Mouse (Mus musculus) hindbrain, embryonic 13.5 days (tissue): Measurements from ENCODE around the gene Ncoa7. TPM values are rescaled to one million over a fixed set of nuclear protein-coding genes. Genes with fewer than 3 reads are reported as not detected.
A peak's percentile ranks its signal among the peaks of the same experiment; 100 is the strongest.

Experiments
- ATAC-seq: fragments of 200-750 bp; cut with Nextera tagmentation; 2 replicates; pipeline ENCODE4 v1.8.0; 2017; ENCODE audit warnings: moderate TSS enrichment; ENCODE audit not compliant: low FRiP score
- H3K27ac ChIP-seq: fragments of 300-500 bp; sonication (generic); 2 replicates; pipeline ENCODE4 v1.5.1; 2015; ENCODE audit warnings: inconsistent platforms, mild to moderate bottlenecking, moderate library complexity
- H3K27me3 ChIP-seq: fragments of 300-500 bp; sonication (generic); 2 replicates; pipeline ENCODE4 v1.6.1; 2015; ENCODE audit warnings: mild to moderate bottlenecking, inconsistent platforms
- H3K36me3 ChIP-seq: fragments of 300-500 bp; sonication (generic); 2 replicates; pipeline ENCODE4 v1.6.1; 2015; ENCODE audit warnings: mild to moderate bottlenecking, inconsistent platforms
- H3K4me1 ChIP-seq: fragments of 300-500 bp; sonication (generic); replicated peaks from 2 replicates; pipeline ENCODE4 v1.6.1; 2015; ENCODE audit warnings: inconsistent platforms
- H3K4me2 ChIP-seq: fragments of 300-500 bp; sonication (generic); 2 replicates; pipeline ENCODE4 v1.6.1; 2015; ENCODE audit warnings: inconsistent platforms, mild to moderate bottlenecking, moderate library complexity
- H3K4me3 ChIP-seq: fragments of 300-500 bp; sonication (generic); 2 replicates; pipeline ENCODE4 v1.5.1; 2015; ENCODE audit warnings: mild to moderate bottlenecking, inconsistent platforms
- H3K9ac ChIP-seq: fragments of 300-500 bp; sonication (generic); 2 replicates; pipeline ENCODE4 v1.6.1; 2015; ENCODE audit warnings: mild to moderate bottlenecking, inconsistent platforms
- H3K9me3 ChIP-seq: fragments of 300-500 bp; sonication (generic); 2 replicates; pipeline ENCODE4 v1.6.1; 2016; ENCODE audit warnings: inconsistent platforms
- WGBS: fragments of 180-500 bp; shearing (Covaris S2); methylation state at CpG from one replicate; pipeline ENCODE4 v1.1.7; 2015; 5-methylcytosine and 5-hydroxymethylcytosine counted together
- polyA plus RNA-seq: library from polyadenylated mRNA; unstranded; fragments of >200 nt; fragmentation: Nextera tagmentation; extraction: Ambion mirVana; gene quantifications from 2 replicates; pipeline ENCODE4 v1.2.1, GENCODE M21; 2015

The Ncoa7 gene
- polyA plus RNA-seq, 1 experiment from 2014 or later: 12.6 TPM

GRCm38 (mm10) chr10:30754825-30755457, 48.2 kb downstream of the Ncoa7 start:
- Histone ChIP-seq H3K4me2 (no peak overlapping the region), H3K9me3 (no peaks in the 10 kb centered on the region), H3K4me3 (no peak overlapping the region), H3K27ac (no peak overlapping the region), H3K27me3 (no peaks in the 10 kb centered on the region), H3K9ac (no peak overlapping the region), H3K4me1 (no peaks in the 10 kb centered on the region), H3K36me3 (no peaks in the 10 kb centered on the region)
- WGBS: 76% methylated on average over 4 of the region's 4 CpGs
- ATAC-seq: no peak

DNA sequence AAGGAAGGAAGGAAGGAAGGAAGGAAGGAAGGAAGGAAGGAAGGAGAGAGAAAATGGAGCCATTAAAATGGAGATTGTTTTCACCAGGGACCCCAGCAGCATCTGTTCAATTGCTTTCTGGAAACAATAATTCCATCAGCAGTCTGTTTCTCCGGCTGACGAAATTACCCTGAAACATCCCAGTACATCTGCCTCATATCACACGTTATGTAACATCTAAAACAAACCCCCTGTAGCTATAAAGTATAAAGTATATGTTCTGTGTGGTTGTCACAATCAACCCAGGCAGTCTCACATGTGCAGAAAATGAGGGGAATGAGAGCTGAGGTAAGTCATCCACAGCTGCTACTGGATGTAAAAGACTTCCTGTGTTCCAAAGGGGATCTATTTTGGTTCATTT, 49.0 kb downstream of the Ncoa7 start:
- Histone ChIP-seq H3K9me3 (no peaks in the 10 kb centered on the region), H3K4me3 (no peak overlapping the region), H3K27me3 (no peaks in the 10 kb centered on the region), H3K27ac (no peak overlapping the region), H3K9ac (no peak overlapping the region), H3K4me2 (no peak overlapping the region), H3K4me1 (no peaks in the 10 kb centered on the region), H3K36me3 (no peaks in the 10 kb centered on the region)
- 47% methylated on average over 3 of the region's 3 CpGs for WGBS
- ATAC-seq: no peak

GRCm38 (mm10) chr10:30752485-30752884, 50.6 kb downstream of the Ncoa7 start:
- Histone ChIP-seq H3K4me1 (no peaks in the 10 kb centered on the region), H3K9ac (no peak overlapping the region), H3K27ac (no peak overlapping the region), H3K9me3 (no peaks in the 10 kb centered on the region), H3K36me3 (no peaks in the 10 kb centered on the region), H3K27me3 (no peaks in the 10 kb centered on the region), H3K4me3 (no peak overlapping the region), H3K4me2 (no peak overlapping the region)
- 76% methylated on average over 3 of the region's 3 CpGs for WGBS
- ATAC-seq: no peak

DNA sequence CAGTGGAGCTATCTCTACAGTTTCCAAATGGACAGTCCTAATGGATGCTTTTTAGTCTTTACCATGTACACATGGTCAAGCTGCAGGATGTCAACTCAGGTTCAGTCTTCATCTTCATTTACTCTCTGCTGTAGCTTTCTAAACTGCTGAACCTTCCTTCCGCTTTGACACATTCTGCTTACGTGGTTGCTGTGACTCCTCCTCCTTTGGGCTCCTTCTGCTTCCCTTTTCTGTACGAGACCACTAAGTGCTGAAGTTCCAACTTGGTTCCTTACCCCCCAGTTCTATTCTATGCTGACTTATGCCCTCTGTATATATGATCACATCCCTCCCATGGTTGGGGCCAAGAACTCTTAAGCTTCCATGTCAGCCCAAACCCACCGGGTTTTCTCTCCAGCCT, 51.5 kb downstream of the Ncoa7 start:
- Histone ChIP-seq H3K4me2 (no peak overlapping the region), H3K4me1 (no peaks in the 10 kb centered on the region), H3K27me3 (no peaks in the 10 kb centered on the region), H3K36me3 (no peaks in the 10 kb centered on the region), H3K27ac (no peak overlapping the region), H3K9me3 (no peaks in the 10 kb centered on the region), H3K9ac (no peak overlapping the region), H3K4me3 (no peak overlapping the region)
- peak; percentile 29; the same call in 1 of the 2 replicates for ATAC-seq
- 94% methylated on average over 4 of the region's 4 CpGs for whole genome bisulfite sequencing

DNA sequence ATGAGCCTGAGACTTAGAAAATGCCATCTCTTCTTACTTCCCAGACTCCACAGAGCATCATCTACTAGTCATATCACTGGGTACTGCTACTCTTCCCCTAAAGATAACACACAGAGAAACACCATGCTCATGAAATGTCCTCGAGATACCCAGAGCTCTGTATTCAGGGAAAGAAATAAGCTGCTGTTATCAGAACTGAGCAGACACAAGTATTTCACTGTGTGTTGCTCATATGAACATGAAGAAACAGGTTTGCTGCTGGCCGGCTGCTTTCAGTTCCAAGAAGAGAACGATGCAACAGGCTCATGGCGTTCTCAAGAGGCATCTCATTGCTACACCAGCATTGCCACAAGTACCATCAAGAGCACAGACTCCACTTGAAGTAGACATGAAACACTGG, 53.3 kb downstream of the Ncoa7 start:
- Histone ChIP-seq H3K9ac (no peak overlapping the region), H3K9me3 (no peaks in the 10 kb centered on the region), H3K36me3 (no peaks in the 10 kb centered on the region), H3K4me1 (no peaks in the 10 kb centered on the region), H3K27ac (no peak overlapping the region), H3K4me3 (no peak overlapping the region), H3K27me3 (no peaks in the 10 kb centered on the region), H3K4me2 (no peak overlapping the region)
- no peak for ATAC-seq
- 96% methylated on average over 4 of the region's 4 CpGs for WGBS

DNA sequence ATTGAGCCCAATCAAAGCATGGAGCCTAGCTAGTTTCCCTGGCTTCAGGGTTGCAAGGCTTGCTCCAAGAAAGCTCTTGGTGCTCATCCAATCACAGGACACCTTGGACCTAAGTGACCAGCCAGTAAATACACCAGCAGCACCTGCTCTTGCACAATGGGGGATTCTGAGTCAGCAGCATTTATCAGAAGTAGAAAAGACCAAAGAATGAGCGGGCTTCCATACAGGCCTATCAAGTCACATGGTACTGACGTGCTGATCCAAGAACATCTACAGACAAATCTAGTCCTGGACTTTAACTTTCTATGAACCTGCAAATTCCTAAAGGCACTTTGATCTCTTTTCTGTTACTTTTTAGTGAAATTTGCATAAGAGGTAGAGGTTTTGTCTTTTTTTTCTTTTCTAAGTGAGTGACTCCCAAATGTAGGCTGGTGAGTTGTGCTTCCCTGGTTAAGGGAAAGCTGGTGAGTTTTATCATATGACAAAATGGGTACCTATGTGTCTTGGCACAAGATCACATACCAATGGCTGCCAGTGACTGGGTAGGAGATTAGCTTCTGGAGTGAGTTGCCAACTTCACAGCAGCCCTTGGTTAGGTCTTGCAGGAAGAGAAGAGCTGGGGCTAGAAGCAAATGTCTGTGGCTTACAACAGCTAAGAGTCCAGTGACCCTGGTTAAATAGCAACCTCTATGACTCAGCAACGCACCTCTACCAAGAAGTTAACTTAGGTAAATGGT, 57.7 kb downstream of the Ncoa7 start:
- Histone ChIP-seq H3K4me3 (no peak overlapping the region), H3K4me1 (no peaks in the 10 kb centered on the region), H3K27ac (no peak overlapping the region), H3K27me3 (no peaks in the 10 kb centered on the region), H3K9ac (no peak overlapping the region), H3K4me2 (no peak overlapping the region), H3K36me3 (no peaks in the 10 kb centered on the region), H3K9me3 (no peaks in the 10 kb centered on the region)
- ATAC-seq: no peak
- WGBS: 91% methylated on average over 3 of the region's 3 CpGs

GRCm38 (mm10) chr10:30743275-30743674, 59.9 kb downstream of the Ncoa7 start:
- no peak overlapping the region for H3K4me3 ChIP-seq
- H3K9ac ChIP-seq: no peak overlapping the region
- H3K36me3 ChIP-seq: no peaks in the 10 kb centered on the region
- H3K9me3 ChIP-seq: no peaks in the 10 kb centered on the region
- H3K4me1 ChIP-seq: no peaks in the 10 kb centered on the region
- H3K27ac ChIP-seq: no peak overlapping the region
- no peak for ATAC-seq
- no peaks in the 10 kb centered on the region for H3K27me3 ChIP-seq
- no peak overlapping the region for H3K4me2 ChIP-seq

DNA sequence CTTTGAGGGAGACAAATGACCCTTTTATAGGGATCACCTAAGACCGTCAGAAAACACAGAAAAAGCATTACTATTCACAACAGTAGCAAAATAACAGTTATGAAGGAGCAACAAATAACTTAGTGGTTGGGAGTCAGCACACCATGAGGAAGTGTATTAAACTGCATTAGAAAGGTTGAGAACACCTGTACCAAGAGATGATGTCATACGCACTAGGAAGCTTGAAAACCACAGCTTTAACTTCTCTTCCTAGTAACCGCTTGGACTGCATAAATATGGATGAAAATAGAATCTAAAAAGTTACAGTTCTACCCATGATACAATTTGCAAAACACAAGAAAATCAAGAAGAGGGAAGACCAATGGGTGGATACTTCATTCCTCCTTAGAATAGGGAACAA, 64.7 kb downstream of the Ncoa7 start:
- no peak for ATAC-seq
- Histone ChIP-seq H3K4me3 (no peak overlapping the region), H3K4me1 (no peaks in the 10 kb centered on the region), H3K9me3 (no peaks in the 10 kb centered on the region), H3K9ac (no peak overlapping the region), H3K27me3 (no peaks in the 10 kb centered on the region), H3K27ac (no peak overlapping the region), H3K4me2 (no peak overlapping the region), H3K36me3 (no peaks in the 10 kb centered on the region)
- WGBS: 94% methylated on average over 3 of the region's 3 CpGs

- H3K27me3 ChIP-seq: no peaks in the 10 kb centered on the region
- ATAC-seq: no peak
Observed at GRCm38 (mm10) chr10:30737323-30737722, 65.8 kb downstream of the Ncoa7 start.

DNA sequence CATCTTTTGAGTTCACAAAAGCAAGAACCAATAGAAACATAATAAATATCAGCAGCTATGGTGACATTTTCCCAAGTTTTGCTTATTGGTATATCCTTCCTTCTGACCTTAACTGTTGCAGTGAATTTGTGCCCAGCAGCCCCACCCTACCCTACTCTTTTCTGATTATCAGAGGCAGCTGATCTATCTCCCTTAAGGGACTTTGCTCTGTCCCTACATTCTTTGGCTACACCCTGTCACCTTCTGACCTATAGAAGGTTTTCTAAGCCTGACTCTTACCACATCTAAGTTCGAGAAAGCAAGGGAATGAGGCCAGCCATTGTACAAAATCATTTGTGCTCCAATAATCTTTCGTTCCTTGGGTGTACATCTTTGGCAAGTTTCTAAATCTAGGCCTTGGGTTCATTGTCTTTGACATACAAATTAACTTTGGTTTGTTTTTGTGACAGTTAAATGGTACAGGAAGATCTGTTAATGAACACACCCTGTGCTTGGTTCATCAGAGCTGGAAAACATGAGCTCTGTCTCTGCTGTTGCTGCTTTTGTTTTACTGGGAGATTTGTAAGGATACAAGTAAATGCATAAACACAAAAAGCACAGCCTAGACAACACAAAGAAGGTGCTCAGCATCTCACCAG, 69.9 kb downstream of the Ncoa7 start:
- no peaks in the 10 kb centered on the region for H3K9me3 ChIP-seq
- no peak overlapping the region for H3K4me3 ChIP-seq
- no peak for ATAC-seq
- no peaks in the 10 kb centered on the region for H3K4me1 ChIP-seq
- no peak overlapping the region for H3K9ac ChIP-seq
- no peak overlapping the region for H3K4me2 ChIP-seq
- H3K36me3 ChIP-seq: no peaks in the 10 kb centered on the region
- no peaks in the 10 kb centered on the region for H3K27me3 ChIP-seq
- WGBS: 44% methylated on average over 2 of the region's 2 CpGs
- no peak overlapping the region for H3K27ac ChIP-seq

More at GRCm38 (mm10) chr10:30737323-30737722, 65.8 kb downstream of the Ncoa7 start:
- H3K27ac ChIP-seq: no peak overlapping the region
- no peaks in the 10 kb centered on the region for H3K9me3 ChIP-seq
- H3K9ac ChIP-seq: no peak overlapping the region
- H3K4me3 ChIP-seq: no peak overlapping the region
- H3K4me2 ChIP-seq: no peak overlapping the region
- WGBS: 92% methylated on average over 2 of the region's 2 CpGs
- no peaks in the 10 kb centered on the region for H3K36me3 ChIP-seq
- no peaks in the 10 kb centered on the region for H3K4me1 ChIP-seq

- WGBS: 88% methylated on average over 3 of the region's 3 CpGs
Observed at GRCm38 (mm10) chr10:30731321-30731914, 71.7 kb downstream of the Ncoa7 start.

GRCm38 (mm10) chr10:30730791-30731190, 72.3 kb downstream of the Ncoa7 start:
- no peaks in the 10 kb centered on the region for H3K27me3 ChIP-seq
- H3K9me3 ChIP-seq: no peaks in the 10 kb centered on the region
- H3K9ac ChIP-seq: no peak overlapping the region
- H3K4me1 ChIP-seq: no peaks in the 10 kb centered on the region
- ATAC-seq: no peak
- H3K4me3 ChIP-seq: no peak overlapping the region
- H3K36me3 ChIP-seq: no peaks in the 10 kb centered on the region
- 90% methylated on average over 1 of the region's 1 CpGs for WGBS
- no peak overlapping the region for H3K27ac ChIP-seq
- no peak overlapping the region for H3K4me2 ChIP-seq

More at GRCm38 (mm10) chr10:30731321-30731914, 71.7 kb downstream of the Ncoa7 start:
- H3K4me1 ChIP-seq: no peaks in the 10 kb centered on the region
- no peak overlapping the region for H3K9ac ChIP-seq
- no peaks in the 10 kb centered on the region for H3K36me3 ChIP-seq
- ATAC-seq: no peak
- no peak overlapping the region for H3K27ac ChIP-seq
- H3K4me3 ChIP-seq: no peak overlapping the region
- no peak overlapping the region for H3K4me2 ChIP-seq
- no peaks in the 10 kb centered on the region for H3K9me3 ChIP-seq
- H3K27me3 ChIP-seq: no peaks in the 10 kb centered on the region
